Mouse (Mus musculus) myocyte (in vitro differentiated cells): ENCODE measurements around the gene B4galt4. TPM values are rescaled to one million over a fixed set of nuclear protein-coding genes. Genes with fewer than 3 reads are reported as not detected.
"Not testable (repeated sequence)": the region's sequence is repeated elsewhere in the genome, so short reads cannot be mapped to it uniquely, and the experiment has no call there.

Experiments
- H3K27me3 ChIP-seq: one replicate; pipeline ENCODE4 v1.6.1; 2011; ENCODE audit not compliant: control insufficient read depth, insufficient read depth, insufficient read length
- H3K36me3 ChIP-seq: one replicate; pipeline ENCODE4 v1.6.1; 2011; ENCODE audit not compliant: control insufficient read depth, insufficient read depth
- H3K4me2 ChIP-seq: one replicate; pipeline ENCODE4 v1.6.1; 2011; ENCODE audit warnings: low read depth, control low read depth
- H3K4me3 ChIP-seq: one replicate; pipeline ENCODE4 v1.5.1; 2011; ENCODE audit warnings: mild to moderate bottlenecking, control low read depth, moderate library complexity
- H3K79me2 ChIP-seq: one replicate; pipeline ENCODE4 v1.6.1; 2011; ENCODE audit not compliant: control insufficient read depth, insufficient read depth
- H3ac ChIP-seq: one replicate; pipeline ENCODE4 v1.6.1; 2011; ENCODE audit not compliant: control insufficient read depth, insufficient read length
- CEBPB ChIP-seq: IDR thresholded peaks from 2 replicates; pipeline ENCODE4 v1.6.1; 2011; ENCODE audit warnings: mild to moderate bottlenecking, moderate library complexity; ENCODE audit not compliant: poor library complexity, insufficient read depth, severe bottlenecking
- E2F4 ChIP-seq: IDR thresholded peaks from one replicate; pipeline ENCODE4 v1.6.1; 2011; ENCODE audit warnings: mild to moderate bottlenecking, control low read depth, moderate library complexity; ENCODE audit not compliant: insufficient read depth
- MAX ChIP-seq: IDR thresholded peaks from one replicate; pipeline ENCODE4 v1.6.1; 2011; ENCODE audit warnings: low read depth, mild to moderate bottlenecking, control low read depth
- MYOD1 ChIP-seq, 3 experiments: IDR thresholded peaks; one replicate each; pipeline ENCODE4 v1.6.1; 2011; ENCODE audit warnings: control low read depth in 2 of 3, low read depth in 2 of 3, mild to moderate bottlenecking in 2 of 3, moderate library complexity in 1 of 3; ENCODE audit not compliant: insufficient read length in 2 of 3, control insufficient read depth in 1 of 3
- MYOG ChIP-seq, 3 experiments: IDR thresholded peaks; one replicate each; pipeline ENCODE4 v1.6.1; 2011; ENCODE audit warnings: control low read depth in 2 of 3, low read depth in 2 of 3, mild to moderate bottlenecking in 2 of 3; ENCODE audit not compliant: insufficient read length in 2 of 3, control insufficient read depth in 1 of 3, insufficient read depth in 1 of 3
- POLR2A ChIP-seq: IDR thresholded peaks from one replicate; pipeline ENCODE4 v1.6.1; 2011; ENCODE audit warnings: low read depth, mild to moderate bottlenecking, control low read depth, moderate library complexity; ENCODE audit not compliant: insufficient read length
- POLR2AphosphoS2 ChIP-seq: IDR thresholded peaks from one replicate; pipeline ENCODE4 v1.6.1; 2011; ENCODE audit warnings: low read depth, control low read depth; ENCODE audit not compliant: insufficient read length
- REST ChIP-seq: IDR thresholded peaks from one replicate; pipeline ENCODE4 v1.6.1; 2011; ENCODE audit warnings: mild to moderate bottlenecking, control low read depth, moderate library complexity; ENCODE audit not compliant: insufficient read depth, insufficient read length
- SRF ChIP-seq: IDR thresholded peaks from one replicate; pipeline ENCODE4 v1.6.1; 2011; ENCODE audit warnings: low read depth; ENCODE audit not compliant: control insufficient read depth, insufficient read length
- TCF12 ChIP-seq: IDR thresholded peaks from one replicate; pipeline ENCODE4 v1.6.1; 2011; ENCODE audit warnings: mild to moderate bottlenecking, control low read depth; ENCODE audit not compliant: poor library complexity, insufficient read depth, severe bottlenecking
- TCF3 ChIP-seq: IDR thresholded peaks from one replicate; pipeline ENCODE4 v1.6.1; 2011; ENCODE audit warnings: low read depth, control low read depth; ENCODE audit not compliant: insufficient read length
- USF1 ChIP-seq: IDR thresholded peaks from one replicate; pipeline ENCODE4 v1.6.1; 2011; ENCODE audit warnings: low read depth, mild to moderate bottlenecking, control low read depth, moderate library complexity
- polyA plus RNA-seq: library from polyadenylated mRNA; unstranded; fragments of >200 nt; fragmentation: generic; extraction: Trizol; gene quantifications from one replicate; pipeline ENCODE4 v1.2.1, GENCODE M21; 2012; ENCODE audit warnings: missing spikeins

The B4galt4 gene
- polyA plus RNA-seq, 1 experiment: 6.6 TPM

- no peaks in the 10 kb centered on the region for H3K79me2 ChIP-seq
- no peaks in the 10 kb centered on the region for H3K27me3 ChIP-seq
- no peak within 1 kb of the TSS for H3K4me3 ChIP-seq
- no peak within 1 kb of the TSS for H3K4me2 ChIP-seq
- no peak within 1 kb of the TSS for H3ac ChIP-seq
- no peaks in the 10 kb centered on the region for H3K36me3 ChIP-seq
- TF ChIP-seq TCF12 (no peak), SRF (no peak), MYOG (IDR thresholded peaks at IDR 0.05; ENCODE audit: control insufficient read depth in 1 of 3, insufficient read depth in 1 of 3, insufficient read length in 2 of 3, low read depth in 2 of 3) (no peak), USF1 (no peak), REST (no peak), POLR2A (no peak), CEBPB (no peak), E2F4 (no peak), MYOD1 (IDR thresholded peaks at IDR 0.05; ENCODE audit: control insufficient read depth in 1 of 3, insufficient read length in 2 of 3, low read depth in 2 of 3) (no peak), MAX (no peak), TCF3 (no peak), POLR2AphosphoS2 (no peak)
Observed at GRCm38 (mm10) chr16:38800091-38800490, 58.0 kb downstream of the B4galt4 start, which contains the start of gene Upk1b. Gene Upk1b, minus strand, starts transcription at chr16:38800328.

- H3K36me3 ChIP-seq, H3K79me2 ChIP-seq, H3ac ChIP-seq, H3K27me3 ChIP-seq, H3K4me3 ChIP-seq, H3K4me2 ChIP-seq: not testable (repeated sequence)
Observed at GRCm38 (mm10) chr16:38807796-38808195, 65.7 kb downstream of the B4galt4 start.

- Histone ChIP-seq H3K4me3 (no peak overlapping the region), H3K27me3 (no peaks in the 10 kb centered on the region), H3K36me3 (no peaks in the 10 kb centered on the region), H3K79me2 (no peaks in the 10 kb centered on the region), H3K4me2 (no peak overlapping the region), H3ac (no peak overlapping the region)
- peak in 2 of 3 experiments; percentile 9 to 72 for TF ChIP-seq MYOG (IDR thresholded peaks at IDR 0.05; ENCODE audit: control insufficient read depth in 1 of 3, insufficient read depth in 1 of 3, insufficient read length in 2 of 3, low read depth in 2 of 3)
- TF ChIP-seq E2F4: no peak
- peak in 1 of 3 experiments; percentile 56 for TF ChIP-seq MYOD1 (IDR thresholded peaks at IDR 0.05; ENCODE audit: control insufficient read depth in 1 of 3, insufficient read length in 2 of 3, low read depth in 2 of 3)
Observed at GRCm38 (mm10) chr16:38810196-38810595, 68.1 kb downstream of the B4galt4 start.

- no peak for TF ChIP-seq SRF
- no peak for TF ChIP-seq USF1
- no peak for TF ChIP-seq E2F4
- no peaks in the 10 kb centered on the region for H3K27me3 ChIP-seq
- H3K36me3 ChIP-seq: no peaks in the 10 kb centered on the region
- no peak overlapping the region for H3ac ChIP-seq
- H3K4me2 ChIP-seq: no peak overlapping the region
- H3K4me3 ChIP-seq: no peak overlapping the region
- no peaks in the 10 kb centered on the region for H3K79me2 ChIP-seq
Observed at GRCm38 (mm10) chr16:38812521-38812920, 70.5 kb downstream of the B4galt4 start.

Other genes with a start within 250 kb of the B4galt4 start
- 41.4 TPM for gene Timmdc1, start 219.6 kb upstream of the B4galt4 start, polyA plus RNA-seq
- gene Poglut1, start 192.0 kb upstream of the B4galt4 start, polyA plus RNA-seq: 25.5 TPM
- 36.8 TPM for gene Tmem39a, start 183.6 kb upstream of the B4galt4 start, polyA plus RNA-seq
- 5.8 TPM for gene Arhgap31, start 29.0 kb upstream of the B4galt4 start, polyA plus RNA-seq
- gene Upk1b, start 58.1 kb downstream of the B4galt4 start, polyA plus RNA-seq: 0.44 TPM
- gene 4930435E12Rik, start 86.5 kb downstream of the B4galt4 start, polyA plus RNA-seq: not detected
- gene Igsf11, start 150.4 kb downstream of the B4galt4 start, polyA plus RNA-seq: 0.47 TPM